Mouse (Mus musculus): ENCODE results near the gene Chaf1a.

The Chaf1a gene

DNA sequence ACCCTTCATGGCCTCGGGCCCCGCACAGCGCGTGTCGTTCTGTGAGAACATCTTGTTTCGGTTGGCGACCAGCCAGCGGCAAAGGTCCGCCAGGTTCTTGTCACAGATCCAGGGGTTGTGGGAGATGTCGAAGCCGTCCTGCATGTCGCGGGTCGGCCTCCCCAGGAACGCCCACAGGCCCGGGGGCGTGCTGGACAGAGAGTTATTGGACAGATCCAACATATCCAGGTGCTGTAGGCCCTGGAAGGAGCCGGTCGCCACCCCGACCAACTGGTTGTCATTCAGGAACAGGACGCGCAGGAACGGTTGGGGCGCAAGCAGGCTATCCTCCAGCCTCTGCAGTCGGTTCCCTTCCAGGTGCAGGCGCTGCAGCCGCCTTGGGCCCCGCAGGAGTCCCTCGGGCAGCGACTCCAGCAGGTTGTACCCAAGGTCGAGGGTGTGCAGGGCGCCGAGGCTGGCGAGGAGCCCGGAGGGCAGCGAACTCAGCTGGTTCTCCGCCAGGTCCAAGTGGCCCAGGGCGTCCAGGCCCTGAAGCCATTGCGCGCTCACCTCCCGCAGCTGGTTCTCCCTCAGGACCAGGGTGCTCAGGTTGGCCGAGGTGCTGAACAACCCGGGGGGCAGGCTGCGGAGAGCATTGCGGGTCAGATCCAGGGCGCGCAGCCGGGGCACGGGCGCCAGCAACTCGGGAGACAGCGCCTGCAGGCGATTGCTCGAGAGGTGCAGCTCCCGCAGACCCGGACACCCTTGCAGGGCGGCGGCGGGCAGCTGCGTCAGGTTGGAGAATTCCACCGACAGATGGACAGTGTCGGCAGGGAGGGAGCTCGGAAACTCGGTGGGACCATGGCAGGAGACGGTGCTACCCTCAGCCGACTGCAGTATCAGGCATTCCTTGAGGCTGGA lies 80.0 kb downstream of the Chaf1a start:
- peak; percentile 60 for DNase-seq (ENCODE audit: low spot score)

DNA sequence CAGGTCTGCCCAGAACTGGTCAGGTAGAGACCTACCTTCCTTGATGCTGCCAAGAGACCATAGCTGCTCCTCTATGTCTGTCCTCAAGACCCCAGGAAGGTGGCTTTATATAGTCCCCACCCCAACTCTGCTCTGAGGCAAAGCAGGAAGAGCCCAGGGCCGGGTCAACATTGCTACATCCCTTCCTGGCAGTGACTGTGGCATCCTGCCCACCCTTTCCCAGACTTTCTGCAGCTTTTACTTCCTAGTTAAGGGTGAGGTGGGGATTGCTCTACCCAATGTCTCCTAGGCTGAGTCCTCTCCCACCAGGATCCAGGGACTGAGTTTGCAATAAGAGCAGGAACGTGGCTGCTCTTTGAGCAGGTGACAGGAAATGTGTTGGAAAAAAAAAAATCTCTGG lies 81.6 kb downstream of the Chaf1a start, which contains the start of gene Lrg1:
Gene Lrg1 (minus strand): TSS at position 176 of the 400 bp plus-strand sequence.
- no peak for DNase-seq (ENCODE audit: low spot score)

Data from MN1 (cell line).